Mouse (Mus musculus) forebrain, embryonic 15.5 days (tissue): ENCODE results near the gene Ppfibp2. TPM values are rescaled to one million over a fixed set of nuclear protein-coding genes. Genes with fewer than 3 reads are reported as not detected.

Experiments used
- ATAC-seq: fragments of 200-750 bp; cut with Nextera tagmentation; replicated peaks from 2 replicates; pipeline ENCODE4 v1.8.0; 2017; ENCODE audit warnings: mild to moderate bottlenecking, moderate TSS enrichment, moderate library complexity
- H3K27ac ChIP-seq: fragments of 300-500 bp; sonication (generic); replicated peaks from 2 replicates; pipeline ENCODE4 v1.5.1; 2015; ENCODE audit warnings: mild to moderate bottlenecking, inconsistent platforms
- H3K27me3 ChIP-seq: fragments of 300-500 bp; sonication (generic); 2 replicates; pipeline ENCODE4 v1.6.1; 2015; ENCODE audit warnings: inconsistent platforms
- H3K36me3 ChIP-seq: fragments of 300-500 bp; sonication (generic); 2 replicates; pipeline ENCODE4 v1.6.1; 2015; ENCODE audit warnings: mild to moderate bottlenecking, inconsistent platforms
- H3K4me1 ChIP-seq: fragments of 300-500 bp; sonication (generic); 2 replicates; pipeline ENCODE4 v1.6.1; 2015; ENCODE audit warnings: inconsistent platforms
- H3K4me2 ChIP-seq: fragments of 300-500 bp; sonication (generic); replicated peaks from 2 replicates; pipeline ENCODE4 v1.6.1; 2015; ENCODE audit warnings: mild to moderate bottlenecking, inconsistent platforms
- H3K4me3 ChIP-seq: fragments of 300-500 bp; sonication (generic); 2 replicates; pipeline ENCODE4 v1.5.1; 2015; ENCODE audit warnings: mild to moderate bottlenecking, inconsistent platforms
- H3K9ac ChIP-seq: fragments of 300-500 bp; sonication (generic); replicated peaks from 2 replicates; pipeline ENCODE4 v1.6.1; 2015; ENCODE audit warnings: mild to moderate bottlenecking, inconsistent platforms
- H3K9me3 ChIP-seq: fragments of 300-500 bp; sonication (generic); 2 replicates; pipeline ENCODE4 v1.6.1; 2016; ENCODE audit warnings: inconsistent platforms
- WGBS: fragments of 180-500 bp; shearing (Covaris S2); methylation state at CpG from one replicate; pipeline ENCODE4 v1.1.7; 2015; ENCODE audit warnings: mixed read lengths; 5-methylcytosine and 5-hydroxymethylcytosine counted together
- polyA plus RNA-seq: library from polyadenylated mRNA; unstranded; fragments of >200 nt; fragmentation: Nextera tagmentation; extraction: Ambion mirVana; gene quantifications from 2 replicates; pipeline ENCODE4 v1.2.1, GENCODE M21; 2015

Gene Ppfibp2
- polyA plus RNA-seq, 1 experiment from 2014 or later, result 1.6 TPM

GRCm38 (mm10) chr7:107593904-107594303 lies 1.1 kb upstream of the Ppfibp2 start:
- no peak overlapping the region for H3K4me2 ChIP-seq
- no peak overlapping the region for H3K27ac ChIP-seq
- H3K36me3 ChIP-seq, result no peaks in the 10 kb centered on the region
- ATAC-seq, result no peak
- no peaks in the 10 kb centered on the region for H3K9me3 ChIP-seq
- no peak overlapping the region for H3K9ac ChIP-seq
- peaks cover 13% of the 10 kb centered on the region for H3K4me1 ChIP-seq
- WGBS, result 30% methylated on average over 7 of the region's 7 CpGs
- no peak overlapping the region for H3K4me3 ChIP-seq
- peaks cover 3% of the 10 kb centered on the region; the same call in 1 of the 2 replicates for H3K27me3 ChIP-seq

- Histone ChIP-seq H3K36me3 (no peaks in the 10 kb centered on the region), H3K27me3 (peaks cover 3% of the 10 kb centered on the region; the same call in 1 of the 2 replicates), H3K4me3 (peak overlapping the region; percentile 56), H3K4me2 (peak overlapping the region; percentile 84), H3K9ac (peak overlapping the region; percentile 44), H3K9me3 (no peaks in the 10 kb centered on the region), H3K27ac (no peak overlapping the region), H3K4me1 (peaks cover 13% of the 10 kb centered on the region)
- WGBS, result 1% methylated on average over 16 of the region's 16 CpGs
- peak; percentile 82 for ATAC-seq
These were observed 616 bp upstream of the Ppfibp2 start for GRCm38 (mm10) chr7:107594325-107594856.

GRCm38 (mm10) chr7:107595426-107595825 lies 419 bp downstream of the Ppfibp2 start:
- Histone ChIP-seq H3K36me3 (no peaks in the 10 kb centered on the region), H3K4me2 (peak overlapping the region; percentile 84), H3K9ac (peak overlapping the region; percentile 44), H3K9me3 (no peaks in the 10 kb centered on the region), H3K4me3 (peak overlapping the region; percentile 56), H3K27me3 (peaks cover 3% of the 10 kb centered on the region; the same call in 1 of the 2 replicates), H3K27ac (no peak overlapping the region), H3K4me1 (peaks cover 13% of the 10 kb centered on the region)
- 14% methylated on average over 13 of the region's 13 CpGs for WGBS
- ATAC-seq, result no peak

- H3K4me1 ChIP-seq, result peaks cover 13% of the 10 kb centered on the region
- peaks cover 3% of the 10 kb centered on the region; the same call in 1 of the 2 replicates for H3K27me3 ChIP-seq
- H3K27ac ChIP-seq, result no peak overlapping the region
- no peak overlapping the region for H3K4me2 ChIP-seq
- H3K9me3 ChIP-seq, result no peaks in the 10 kb centered on the region
- no peak overlapping the region for H3K4me3 ChIP-seq
- H3K36me3 ChIP-seq, result no peaks in the 10 kb centered on the region
- no peak overlapping the region for H3K9ac ChIP-seq
- no peak for ATAC-seq
These were observed 1.7 kb downstream of the Ppfibp2 start for GRCm38 (mm10) chr7:107596753-107597152.

- ATAC-seq, result no peak
- 86% methylated on average over 3 of the region's 3 CpGs for WGBS
- H3K27ac ChIP-seq, result no peak overlapping the region
These were observed 2.9 kb downstream of the Ppfibp2 start for GRCm38 (mm10) chr7:107597956-107598355.

GRCm38 (mm10) chr7:107600651-107601050 lies 5.6 kb downstream of the Ppfibp2 start:
- no peak for ATAC-seq
- no peak overlapping the region for H3K4me2 ChIP-seq
- H3K27ac ChIP-seq, result no peak overlapping the region
- no peaks in the 10 kb centered on the region for H3K9me3 ChIP-seq
- no peak overlapping the region for H3K9ac ChIP-seq
- no peaks in the 10 kb centered on the region for H3K4me1 ChIP-seq
- 87% methylated on average over 5 of the region's 5 CpGs for WGBS
- no peak overlapping the region for H3K4me3 ChIP-seq
- H3K27me3 ChIP-seq, result peaks cover under 1% of the 10 kb centered on the region; the same call in 1 of the 2 replicates
- no peaks in the 10 kb centered on the region for H3K36me3 ChIP-seq

More at GRCm38 (mm10) chr7:107597956-107598355, 2.9 kb downstream of the Ppfibp2 start:
- Histone ChIP-seq H3K36me3 (no peaks in the 10 kb centered on the region), H3K9ac (no peak overlapping the region), H3K27me3 (peaks cover 3% of the 10 kb centered on the region; the same call in 1 of the 2 replicates), H3K4me1 (peaks cover 5% of the 10 kb centered on the region), H3K9me3 (no peaks in the 10 kb centered on the region), H3K4me2 (no peak overlapping the region), H3K4me3 (no peak overlapping the region)

GRCm38 (mm10) chr7:107602505-107602904 lies 7.5 kb downstream of the Ppfibp2 start:
- H3K36me3 ChIP-seq, result no peaks in the 10 kb centered on the region
- H3K9me3 ChIP-seq, result no peaks in the 10 kb centered on the region
- no peak for ATAC-seq
- no peaks in the 10 kb centered on the region for H3K27me3 ChIP-seq
- H3K4me1 ChIP-seq, result no peaks in the 10 kb centered on the region
- no peak overlapping the region for H3K4me3 ChIP-seq
- no peak overlapping the region for H3K27ac ChIP-seq
- H3K9ac ChIP-seq, result no peak overlapping the region
- H3K4me2 ChIP-seq, result no peak overlapping the region
- 84% methylated on average over 4 of the region's 4 CpGs for WGBS

- no peak for ATAC-seq
- Histone ChIP-seq H3K4me1 (no peaks in the 10 kb centered on the region), H3K9me3 (no peaks in the 10 kb centered on the region), H3K4me3 (no peak overlapping the region), H3K36me3 (no peaks in the 10 kb centered on the region), H3K4me2 (no peak overlapping the region), H3K9ac (no peak overlapping the region), H3K27me3 (no peaks in the 10 kb centered on the region), H3K27ac (no peak overlapping the region)
- WGBS, result 57% methylated on average over 6 of the region's 6 CpGs
These were observed 7.9 kb downstream of the Ppfibp2 start for GRCm38 (mm10) chr7:107602913-107603312.

GRCm38 (mm10) chr7:107607766-107608165 lies 12.8 kb downstream of the Ppfibp2 start:
- Histone ChIP-seq H3K9ac (no peak overlapping the region), H3K9me3 (no peaks in the 10 kb centered on the region), H3K36me3 (no peaks in the 10 kb centered on the region), H3K4me3 (no peak overlapping the region), H3K4me1 (no peaks in the 10 kb centered on the region), H3K4me2 (no peak overlapping the region), H3K27me3 (no peaks in the 10 kb centered on the region), H3K27ac (no peak overlapping the region)
- WGBS, result 92% methylated on average over 1 of the region's 1 CpGs
- no peak for ATAC-seq

GRCm38 (mm10) chr7:107609622-107610255 lies 14.7 kb downstream of the Ppfibp2 start:
- no peaks in the 10 kb centered on the region for H3K27me3 ChIP-seq
- WGBS, result 88% methylated on average over 2 of the region's 2 CpGs
- ATAC-seq, result no peak

GRCm38 (mm10) chr7:107610880-107611279 lies 15.9 kb downstream of the Ppfibp2 start:
- Histone ChIP-seq H3K4me2 (no peak overlapping the region), H3K27me3 (no peaks in the 10 kb centered on the region), H3K4me1 (no peaks in the 10 kb centered on the region), H3K9me3 (no peaks in the 10 kb centered on the region), H3K36me3 (no peaks in the 10 kb centered on the region), H3K27ac (no peak overlapping the region), H3K9ac (no peak overlapping the region), H3K4me3 (no peak overlapping the region)
- WGBS, result 90% methylated on average over 5 of the region's 5 CpGs
- no peak for ATAC-seq

More at GRCm38 (mm10) chr7:107609622-107610255, 14.7 kb downstream of the Ppfibp2 start:
- Histone ChIP-seq H3K9ac (no peak overlapping the region), H3K4me2 (no peak overlapping the region), H3K36me3 (no peaks in the 10 kb centered on the region), H3K4me3 (no peak overlapping the region), H3K4me1 (no peaks in the 10 kb centered on the region), H3K9me3 (no peaks in the 10 kb centered on the region), H3K27ac (no peak overlapping the region)

GRCm38 (mm10) chr7:107618028-107618992 lies 23.3 kb downstream of the Ppfibp2 start:
- no peak overlapping the region for H3K9ac ChIP-seq
- 27% methylated on average over 11 of the region's 11 CpGs for WGBS

More at GRCm38 (mm10) chr7:107618028-107618992, 23.3 kb downstream of the Ppfibp2 start:
- no peaks in the 10 kb centered on the region for H3K27me3 ChIP-seq
- no peaks in the 10 kb centered on the region for H3K9me3 ChIP-seq
- no peak overlapping the region for H3K4me3 ChIP-seq
- H3K36me3 ChIP-seq, result no peaks in the 10 kb centered on the region
- ATAC-seq, result no peak
- H3K27ac ChIP-seq, result no peak overlapping the region
- no peaks in the 10 kb centered on the region for H3K4me1 ChIP-seq
- H3K4me2 ChIP-seq, result no peak overlapping the region
